Mouse (Mus musculus) embryo, embryonic 11 days (tissue): ENCODE results near the gene Fgfr2.
A peak's percentile ranks its signal among the peaks of the same experiment; 100 is the strongest.
"Not testable (repeated sequence)": the region's sequence is repeated elsewhere in the genome, so short reads cannot be mapped to it uniquely, and the experiment has no call there.

Source experiments
- DNase-seq: peaks from one replicate; pipeline ENCODE4 v3.0.0-alpha.2; 2015

The Fgfr2 gene

GRCm38 (mm10) chr7:130153363-130153969 is 2969.7 kb downstream of the Fgfr2 start:
- no peak for DNase-seq

- DNase-seq, result no peak
These were observed 2974.2 kb downstream of the Fgfr2 start for GRCm38 (mm10) chr7:130148906-130149305.

- DNase-seq, result no peak
These were observed 2975.9 kb downstream of the Fgfr2 start for GRCm38 (mm10) chr7:130147230-130147629.

- no peak for DNase-seq
These were observed 2977.9 kb downstream of the Fgfr2 start for GRCm38 (mm10) chr7:130145211-130145610.

GRCm38 (mm10) chr7:130143371-130143770 is 2979.8 kb downstream of the Fgfr2 start:
- no peak for DNase-seq

GRCm38 (mm10) chr7:130141088-130141873 is 2981.9 kb downstream of the Fgfr2 start:
- no peak for DNase-seq

GRCm38 (mm10) chr7:130134924-130135365 is 2988.2 kb downstream of the Fgfr2 start:
- no peak for DNase-seq

- DNase-seq, result not testable (repeated sequence)
These were observed 2988.7 kb downstream of the Fgfr2 start for GRCm38 (mm10) chr7:130134428-130134827.

GRCm38 (mm10) chr7:130130226-130130625 is 2992.9 kb downstream of the Fgfr2 start:
- DNase-seq, result no peak

GRCm38 (mm10) chr7:130129359-130129960 is 2993.7 kb downstream of the Fgfr2 start:
- peak; percentile 37 for DNase-seq

GRCm38 (mm10) chr7:130121507-130121906 is 3001.6 kb downstream of the Fgfr2 start:
- DNase-seq, result no peak

- no peak for DNase-seq
These were observed 3003.7 kb downstream of the Fgfr2 start for GRCm38 (mm10) chr7:130119466-130119865.

GRCm38 (mm10) chr7:130118726-130119125 is 3004.4 kb downstream of the Fgfr2 start:
- no peak for DNase-seq

- no peak for DNase-seq
These were observed 3005.6 kb downstream of the Fgfr2 start for GRCm38 (mm10) chr7:130117466-130118123.

- no peak for DNase-seq
These were observed 3008.7 kb downstream of the Fgfr2 start for GRCm38 (mm10) chr7:130114436-130114835.
